Mouse (Mus musculus): ENCODE measurements at regions not wholly inside any gene's neighbourhood (a gene's known extent, or its start where the extent isn't known, plus 50 kb on each side); places are given as distances from the start of the nearest gene placed in this dataset.
A peak's percentile ranks its signal among the peaks of the same experiment; 100 is the strongest.
"Not testable (repeated sequence)": the region's sequence is repeated elsewhere in the genome, so short reads cannot be mapped to it uniquely, and the experiment has no call there.

- no peak for DNase-seq
These were observed 391.2 kb downstream of the Fign start for GRCm38 (mm10) chr2:63706643-63707042.

DNA sequence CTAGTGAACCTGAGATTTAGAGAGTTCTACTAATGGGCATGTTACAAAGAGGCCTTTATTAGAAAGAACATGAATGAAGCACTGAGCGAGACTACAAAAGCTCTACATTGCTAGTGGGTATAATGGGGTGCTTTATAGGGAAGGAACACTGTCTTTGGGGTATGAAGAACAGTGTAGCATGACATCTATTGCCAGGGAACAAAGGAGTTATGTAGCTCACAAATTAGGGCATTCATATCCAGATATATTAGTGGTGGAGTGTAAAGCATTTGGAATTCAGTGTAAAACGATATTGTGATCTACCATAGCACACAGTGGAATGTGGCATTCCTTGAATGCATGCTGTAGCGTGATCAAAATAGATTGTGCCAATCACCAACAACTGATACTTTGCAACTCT, 391.7 kb downstream of the Fign start:
- DNase-seq: no peak

GRCm38 (mm10) chr2:63702333-63703096, 395.3 kb downstream of the Fign start:
- peak; percentile 44 for DNase-seq

- DNase-seq: no peak
These were observed 396.0 kb downstream of the Fign start for GRCm38 (mm10) chr2:63701861-63702260.

DNA sequence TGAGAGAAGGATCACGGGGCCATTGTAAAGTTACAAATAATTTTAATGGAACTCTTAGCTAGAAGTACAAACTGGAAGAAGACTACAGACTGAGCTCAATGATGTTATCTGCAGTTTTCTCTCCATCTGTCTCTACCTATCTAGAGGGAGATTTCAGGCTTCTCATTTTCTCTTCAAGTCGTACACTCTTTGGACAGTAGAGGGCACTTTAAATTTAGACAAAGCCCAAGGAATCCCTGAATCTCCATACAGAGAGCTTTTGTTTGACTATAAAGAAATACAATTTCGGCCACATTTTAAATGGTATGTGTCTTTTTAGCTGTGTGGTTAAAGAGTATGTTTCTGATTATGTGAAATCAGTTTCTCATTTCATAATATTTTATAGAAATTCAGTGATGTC, 397.6 kb downstream of the Fign start:
- peak; percentile 16 for DNase-seq

DNA sequence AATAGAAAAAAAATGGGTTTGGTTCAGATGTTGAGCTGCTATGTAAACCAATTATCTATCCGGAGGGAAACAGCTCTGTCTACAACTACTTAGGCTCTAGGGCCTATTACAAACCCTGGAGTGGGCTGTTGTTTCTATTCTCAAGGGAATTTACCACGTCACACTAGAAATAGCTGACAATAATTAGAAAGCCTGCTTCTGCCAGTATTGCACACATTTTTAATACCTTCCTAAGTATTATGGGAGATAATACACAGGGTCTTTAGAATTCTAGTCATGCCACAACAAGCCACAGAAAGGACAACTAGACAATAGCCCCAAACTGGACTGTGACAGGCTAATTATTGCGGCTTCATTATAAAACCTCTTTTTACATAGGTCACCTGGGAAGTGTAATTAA, 428.1 kb downstream of the Fign start:
- no peak for DNase-seq

DNA sequence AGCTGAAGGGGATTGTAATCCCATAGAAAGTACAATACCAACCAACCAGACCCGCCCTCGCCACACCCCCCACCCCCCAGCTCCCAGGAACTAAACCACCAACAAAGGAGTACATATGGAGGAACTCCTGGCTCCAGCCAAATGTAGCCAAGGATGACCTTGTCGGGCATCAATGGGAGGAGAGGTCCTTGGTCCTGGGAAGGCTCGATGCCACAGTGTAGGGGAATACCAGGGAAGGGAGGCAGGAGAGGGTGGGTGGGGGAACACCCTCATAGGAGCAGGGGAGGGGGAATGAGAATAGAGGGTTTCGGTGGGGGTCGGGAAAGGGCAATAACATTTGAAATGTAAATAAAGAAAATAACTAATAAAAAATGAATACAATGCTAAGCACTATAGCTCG, 429.1 kb downstream of the Fign start:
- no peak for DNase-seq

- DNase-seq: not testable (repeated sequence)
These were observed 437.9 kb downstream of the Fign start for GRCm38 (mm10) chr2:63659947-63660346.
